Mouse (Mus musculus): ENCODE results near the gene Tbxas1.

DNA sequence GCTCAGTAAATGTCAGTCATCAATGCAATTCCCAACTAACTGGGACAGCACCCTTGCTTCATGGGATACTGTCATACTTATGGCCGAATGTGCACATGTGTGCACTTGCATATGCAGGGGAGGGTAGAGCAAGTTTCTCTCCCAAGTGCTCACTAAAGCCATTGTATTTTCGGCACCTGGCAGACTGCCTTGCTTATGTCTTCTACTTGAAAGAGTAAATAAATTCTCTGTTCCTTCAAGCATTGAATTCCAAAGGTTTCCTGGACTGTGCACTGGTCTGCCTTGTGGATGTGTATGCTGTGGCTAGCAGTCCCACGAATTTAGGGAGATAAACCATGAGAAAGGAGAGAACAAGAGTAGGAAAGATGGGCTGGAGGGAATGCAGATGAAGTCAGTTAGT lies 53.3 kb downstream of the Tbxas1 start:
- no peak for TF ChIP-seq POLR2A (IDR thresholded peaks at IDR 0.05; ENCODE audit: extremely low read depth, insufficient read depth, low read length)
- no peak for TF ChIP-seq CTCF (IDR thresholded peaks at IDR 0.05; ENCODE audit: low read depth, low read length)
